Mouse (Mus musculus) liver, postnatal 0 days (tissue): ENCODE measurements at regions not wholly inside any gene's neighbourhood (a gene's known extent, or its start where the extent isn't known, plus 50 kb on each side); places are given as distances from the start of the nearest gene placed in this dataset.

ENCODE experiments used
- ATAC-seq: fragments of 200-750 bp; cut with Nextera tagmentation; 2 replicates; pipeline ENCODE4 v1.8.0; 2017; ENCODE audit warnings: mild to moderate bottlenecking, moderate library complexity
- DNase-seq: peaks from one replicate; pipeline ENCODE4 v3.0.0-alpha.2; 2016
- H3K27ac ChIP-seq: fragments of 300-500 bp; sonication (generic); 2 replicates; pipeline ENCODE4 v1.5.1; 2014; ENCODE audit warnings: antibody characterized with exemption, moderate library complexity, mild to moderate bottlenecking, low read depth
- H3K27me3 ChIP-seq: fragments of 300-500 bp; sonication (generic); 2 replicates; pipeline ENCODE4 v1.6.1; 2014; ENCODE audit warnings: low read length, control low read depth, mixed read lengths; ENCODE audit not compliant: insufficient read depth
- H3K36me3 ChIP-seq: fragments of 300-500 bp; sonication (generic); replicated peaks from 2 replicates; pipeline ENCODE4 v1.6.1; 2014; ENCODE audit warnings: mild to moderate bottlenecking, control low read depth, low read length, moderate library complexity, mixed read lengths; ENCODE audit not compliant: insufficient read depth
- H3K4me1 ChIP-seq: fragments of 300-500 bp; sonication (generic); 2 replicates; pipeline ENCODE4 v1.6.1; 2014; ENCODE audit warnings: antibody characterized with exemption, mild to moderate bottlenecking, control low read depth; ENCODE audit not compliant: insufficient read depth
- H3K4me2 ChIP-seq: fragments of 300-500 bp; sonication (generic); 2 replicates; pipeline ENCODE4 v1.6.1; 2014; ENCODE audit warnings: low read depth, mild to moderate bottlenecking, low read length, moderate library complexity, mixed read lengths
- H3K4me3 ChIP-seq: fragments of 300-500 bp; sonication (generic); 2 replicates; pipeline ENCODE4 v1.5.1; 2014; ENCODE audit warnings: low read depth, low read length
- H3K9ac ChIP-seq: fragments of 300-500 bp; sonication (generic); replicated peaks from 2 replicates; pipeline ENCODE4 v1.6.1; 2014; ENCODE audit warnings: mild to moderate bottlenecking, moderate library complexity
- H3K9me3 ChIP-seq: fragments of 300-500 bp; sonication (generic); 2 replicates; pipeline ENCODE4 v1.6.1; 2016; ENCODE audit warnings: mild to moderate bottlenecking, control low read depth, low read length, mixed read lengths
- CTCF ChIP-seq: sonication (generic); IDR thresholded peaks from 2 replicates; pipeline ENCODE4 v1.5.1; 2016; ENCODE audit warnings: antibody characterized with exemption, low read depth
- EP300 ChIP-seq: IDR thresholded peaks from 2 replicates; pipeline ENCODE4 v1.6.1; 2016; ENCODE audit warnings: antibody characterized with exemption, low read depth, mild to moderate bottlenecking
- WGBS: fragments of 180-500 bp; shearing (Covaris S2); extraction: QIAGEN DNeasy Blood & Tissue Kit; methylation state at CpG from one replicate; pipeline ENCODE4 v1.1.7; 2014; ENCODE audit not compliant: insufficient replicate concordance; 5-methylcytosine and 5-hydroxymethylcytosine counted together

GRCm38 (mm10) chr5:12977875-12978274, 147.3 kb upstream of the Sema3a start:
- no peak overlapping the region for H3K9ac ChIP-seq
- H3K27me3 ChIP-seq = no peaks in the 10 kb centered on the region
- H3K4me3 ChIP-seq = no peak overlapping the region
- H3K36me3 ChIP-seq = no peaks in the 10 kb centered on the region
- ATAC-seq (no peak), DNase-seq (no peak)
- H3K4me2 ChIP-seq = no peak overlapping the region
- no peak for TF ChIP-seq CTCF
- no peak for TF ChIP-seq EP300
- 33% methylated on average over 2 of the region's 2 CpGs for WGBS
- no peaks in the 10 kb centered on the region for H3K4me1 ChIP-seq
- no peak overlapping the region for H3K27ac ChIP-seq
- no peaks in the 10 kb centered on the region for H3K9me3 ChIP-seq

- WGBS = 68% methylated on average over 1 of the region's 1 CpGs
Measured at GRCm38 (mm10) chr5:12993826-12994225, 131.4 kb upstream of the Sema3a start.

GRCm38 (mm10) chr5:12997440-12997839, 127.8 kb upstream of the Sema3a start:
- Histone ChIP-seq H3K9me3 (no peaks in the 10 kb centered on the region), H3K4me2 (no peak overlapping the region), H3K4me1 (no peaks in the 10 kb centered on the region), H3K27me3 (no peaks in the 10 kb centered on the region), H3K36me3 (no peaks in the 10 kb centered on the region), H3K4me3 (no peak overlapping the region), H3K27ac (no peak overlapping the region), H3K9ac (no peak overlapping the region)
- TF ChIP-seq CTCF (no peak), EP300 (no peak)
- WGBS = 78% methylated on average over 6 of the region's 6 CpGs
- DNase-seq = no peak
- no peak for ATAC-seq

More at GRCm38 (mm10) chr5:12993826-12994225, 131.4 kb upstream of the Sema3a start:
- Histone ChIP-seq H3K27ac (no peak overlapping the region), H3K36me3 (no peaks in the 10 kb centered on the region), H3K4me1 (no peaks in the 10 kb centered on the region), H3K4me2 (no peak overlapping the region), H3K4me3 (no peak overlapping the region), H3K9ac (no peak overlapping the region), H3K9me3 (no peaks in the 10 kb centered on the region), H3K27me3 (no peaks in the 10 kb centered on the region)
- DNase-seq (no peak), ATAC-seq (no peak)
- TF ChIP-seq EP300 = no peak
- no peak for TF ChIP-seq CTCF

- Histone ChIP-seq H3K36me3 (no peaks in the 10 kb centered on the region), H3K9me3 (no peaks in the 10 kb centered on the region), H3K27ac (no peak overlapping the region), H3K4me2 (no peak overlapping the region), H3K27me3 (no peaks in the 10 kb centered on the region), H3K4me3 (no peak overlapping the region), H3K9ac (no peak overlapping the region), H3K4me1 (no peaks in the 10 kb centered on the region)
- DNase-seq (no peak), ATAC-seq (no peak)
- TF ChIP-seq EP300 (no peak), CTCF (no peak)
- 74% methylated on average over 6 of the region's 6 CpGs for WGBS
Measured at GRCm38 (mm10) chr5:13007132-13007531, 118.1 kb upstream of the Sema3a start.

- ATAC-seq (no peak), DNase-seq (no peak)
- Histone ChIP-seq H3K36me3 (no peaks in the 10 kb centered on the region), H3K27me3 (no peaks in the 10 kb centered on the region), H3K4me1 (no peaks in the 10 kb centered on the region), H3K4me2 (no peak overlapping the region), H3K9ac (no peak overlapping the region), H3K9me3 (no peaks in the 10 kb centered on the region), H3K27ac (no peak overlapping the region), H3K4me3 (no peak overlapping the region)
- 63% methylated on average over 3 of the region's 3 CpGs for whole genome bisulfite sequencing
- TF ChIP-seq CTCF (no peak), EP300 (no peak)
Measured at GRCm38 (mm10) chr5:13022270-13022669, 102.9 kb upstream of the Sema3a start.

GRCm38 (mm10) chr5:13033332-13033731, 91.9 kb upstream of the Sema3a start:
- Histone ChIP-seq H3K9me3 (no peaks in the 10 kb centered on the region), H3K36me3 (no peaks in the 10 kb centered on the region), H3K4me1 (no peaks in the 10 kb centered on the region), H3K27ac (no peak overlapping the region), H3K27me3 (no peaks in the 10 kb centered on the region), H3K4me2 (no peak overlapping the region), H3K4me3 (no peak overlapping the region), H3K9ac (no peak overlapping the region)
- ATAC-seq (no peak), DNase-seq (no peak)
- 80% methylated on average over 3 of the region's 3 CpGs for WGBS
- TF ChIP-seq EP300 = no peak
- no peak for TF ChIP-seq CTCF

- Histone ChIP-seq H3K27me3 (no peaks in the 10 kb centered on the region), H3K4me2 (no peak overlapping the region), H3K4me3 (no peak overlapping the region), H3K9me3 (no peaks in the 10 kb centered on the region), H3K36me3 (no peaks in the 10 kb centered on the region), H3K4me1 (no peaks in the 10 kb centered on the region), H3K27ac (no peak overlapping the region), H3K9ac (no peak overlapping the region)
- no peak for ATAC-seq
- 83% methylated on average over 2 of the region's 2 CpGs for WGBS
- DNase-seq = no peak
- TF ChIP-seq CTCF (no peak), EP300 (no peak)
Measured at GRCm38 (mm10) chr5:13036127-13036526, 89.1 kb upstream of the Sema3a start.
